26 mouse cellular contexts compared by ENCODE assay signal in genomic region chr11:80199316-80199715, GRCm38 (mm10). TPM values are rescaled to one million over a fixed set of nuclear protein-coding genes. Genes with fewer than 3 reads are reported as not detected.
DNase-seq lines count a peak whose midpoint lies in the region; ATAC-seq and TF ChIP-seq lines count a peak whose summit lies in the region.
"Had no signal": no experiment of that assay in that cellular context is flagged by ENCODE, and none has a peak within 500 bp of the region (broad histone marks: within the 10 kb centered on the region; RNA-seq: fewer than 3 reads in every experiment).

No protein-coding gene starts in this region.

- H3K9ac ChIP-seq in liver, adult 2 months (ENCODE audit: low read depth, low read length): no peak overlapping the region
- H3K9ac ChIP-seq in liver, embryonic 13.5 days: no peak overlapping the region
- H3K9ac ChIP-seq in liver, embryonic 14.5 days (replicated peaks): no peak overlapping the region
- no peak overlapping the region for H3K9ac ChIP-seq in liver, embryonic 16.5 days (ENCODE audit: low read depth, low read length)
- no peak overlapping the region for H3K9ac ChIP-seq in neural tube, embryonic 15.5 days (replicated peaks)
- H3K9ac ChIP-seq: embryonic facial prominence, embryonic 13.5 days; embryonic facial prominence, embryonic 15.5 days; forebrain, embryonic 12.5 days had no signal

- no peak for TF ChIP-seq CTCF in liver, adult 2 months (IDR thresholded peaks at IDR 0.05; ENCODE audit: low read depth, low read length)
- no peak for TF ChIP-seq CTCF in liver, embryonic 14.5 days (IDR thresholded peaks at IDR 0.05; ENCODE audit: low read depth)

- no peaks in the 10 kb centered on the region for H3K79me2 ChIP-seq in liver, adult 2 months (ENCODE audit: control insufficient read depth, insufficient read depth, low read length)

- peaks cover 17% of the 10 kb centered on the region for H3K36me3 ChIP-seq in liver, adult 2 months (ENCODE audit: control insufficient read depth, insufficient read depth, low read length)
- H3K36me3 ChIP-seq in liver, embryonic 13.5 days: peaks cover 12% of the 10 kb centered on the region
- H3K36me3 ChIP-seq in liver, embryonic 14.5 days (replicated peaks; ENCODE audit: control insufficient read depth, insufficient read depth, low read depth): no peaks in the 10 kb centered on the region
- H3K36me3 ChIP-seq in liver, embryonic 16.5 days (ENCODE audit: control insufficient read depth, insufficient read depth): peaks cover 4% of the 10 kb centered on the region; the same call in 1 of the 2 replicates
- no peaks in the 10 kb centered on the region for H3K36me3 ChIP-seq in neural tube, embryonic 15.5 days

- no peak overlapping the region for H3K4me3 ChIP-seq in liver, adult 2 months (ENCODE audit: insufficient read depth, low read depth, low read length)
- no peak overlapping the region for H3K4me3 ChIP-seq in liver, embryonic 13.5 days (replicated peaks)
- no peak overlapping the region for H3K4me3 ChIP-seq in liver, embryonic 14.5 days (ENCODE audit: insufficient read depth in 1 of 2, low read depth in 2 of 2, low read length in 2 of 2)
- H3K4me3 ChIP-seq in liver, embryonic 16.5 days (ENCODE audit: low read depth, low read length): no peak overlapping the region
- H3K4me3 ChIP-seq in neural tube, embryonic 15.5 days (replicated peaks): no peak overlapping the region
- H3K4me3 ChIP-seq: embryonic facial prominence, embryonic 13.5 days; embryonic facial prominence, embryonic 15.5 days; erythroblast, embryonic 14.5 days; forebrain, embryonic 10.5 days; forebrain, embryonic 12.5 days had no signal

- H3K27ac ChIP-seq in liver, adult 2 months (replicated peaks; ENCODE audit: insufficient read depth, low read depth, low read length): 0 out of 2 replicates have a peak overlapping the region, but pooled peaks have one; percentile 7
- H3K27ac ChIP-seq in liver, embryonic 13.5 days: no peak overlapping the region; the same call in 1 of the 2 replicates
- no peak overlapping the region for H3K27ac ChIP-seq in liver, embryonic 14.5 days
- no peak overlapping the region for H3K27ac ChIP-seq in liver, embryonic 16.5 days (ENCODE audit: low read length)
- no peak overlapping the region for H3K27ac ChIP-seq in neural tube, embryonic 15.5 days (replicated peaks)
- H3K27ac ChIP-seq: embryonic facial prominence, embryonic 13.5 days; embryonic facial prominence, embryonic 15.5 days; forebrain, embryonic 10.5 days; forebrain, embryonic 12.5 days had no signal

- no peak overlapping the region for H3K4me2 ChIP-seq in liver, embryonic 13.5 days
- no peak overlapping the region for H3K4me2 ChIP-seq in liver, embryonic 14.5 days (ENCODE audit: low read depth)
- H3K4me2 ChIP-seq in liver, embryonic 16.5 days (ENCODE audit: low read depth, low read length): no peak overlapping the region
- no peak overlapping the region for H3K4me2 ChIP-seq in neural tube, embryonic 15.5 days
- H3K4me2 ChIP-seq: embryonic facial prominence, embryonic 13.5 days; embryonic facial prominence, embryonic 15.5 days; forebrain, embryonic 12.5 days had no signal

- H3K9me3 ChIP-seq in liver, embryonic 13.5 days (replicated peaks): no peaks in the 10 kb centered on the region
- no peaks in the 10 kb centered on the region for H3K9me3 ChIP-seq in liver, embryonic 14.5 days (ENCODE audit: control insufficient read depth, low read length)
- H3K9me3 ChIP-seq in liver, embryonic 16.5 days (replicated peaks; ENCODE audit: control insufficient read depth, low read length): no peaks in the 10 kb centered on the region
- no peaks in the 10 kb centered on the region for H3K9me3 ChIP-seq in neural tube, embryonic 15.5 days (replicated peaks)
- H3K9me3 ChIP-seq: embryonic facial prominence, embryonic 13.5 days; embryonic facial prominence, embryonic 15.5 days; forebrain, embryonic 10.5 days; forebrain, embryonic 12.5 days had no signal

- H3K4me1 ChIP-seq in liver, adult 2 months (ENCODE audit: control insufficient read depth, insufficient read depth, low read length): peaks cover 3% of the 10 kb centered on the region
- H3K4me1 ChIP-seq in liver, embryonic 13.5 days (replicated peaks): no peaks in the 10 kb centered on the region
- H3K4me1 ChIP-seq in liver, embryonic 14.5 days (replicated peaks; ENCODE audit: control insufficient read depth in 2 of 2, insufficient read depth in 2 of 2, low read length in 1 of 2): no peaks in the 10 kb centered on the region
- no peaks in the 10 kb centered on the region for H3K4me1 ChIP-seq in liver, embryonic 16.5 days (ENCODE audit: control insufficient read depth, low read depth, low read length)
- no peaks in the 10 kb centered on the region for H3K4me1 ChIP-seq in neural tube, embryonic 15.5 days
- H3K4me1 ChIP-seq: embryonic facial prominence, embryonic 13.5 days; embryonic facial prominence, embryonic 15.5 days; forebrain, embryonic 10.5 days; forebrain, embryonic 12.5 days had no signal

- DNase-seq in liver, adult 2 months (ENCODE audit: extremely low read depth, low read depth, low spot score): peak; percentile 59
- no peak for DNase-seq in liver
- DNase-seq in liver, embryonic 13.5 days: no peak
- no peak for DNase-seq in liver, embryonic 14.5 days (ENCODE audit: low read depth in 3 of 3, low spot score in 3 of 3)
- no peak for DNase-seq in lung, adult 18-20 months
- DNase-seq in yolk sac, embryonic 10.5 days (ENCODE audit: low spot score): no peak
- DNase-seq: adrenal gland, adult 2 months; adrenal gland, postnatal 10 days; adrenal gland, postnatal 25 days; cerebellum, adult 11 months; cerebellum, adult 18-20 months; cerebellum, adult 8-10 months; cerebellum, adult 9-11 months; cerebellum, postnatal 14 days; cerebellum, postnatal 36 days; embryo, embryonic 11 days had no signal

- peak; percentile 48 for ATAC-seq in liver, embryonic 13.5 days (ENCODE audit: low read depth)
- peak; percentile 45; the same call in 1 of the 2 replicates for ATAC-seq in liver, embryonic 14.5 days (ENCODE audit: insufficient read depth)
- peak; percentile 54 for ATAC-seq in liver, embryonic 16.5 days (ENCODE audit: low read depth)
- ATAC-seq in neural tube, embryonic 15.5 days (ENCODE audit: low FRiP score): no peak
- ATAC-seq: forebrain, embryonic 14.5 days had no signal

- WGBS in liver, adult 2 months: 70% methylated on average over 3 of the region's 3 CpGs
- WGBS in liver, embryonic 13.5 days (ENCODE audit: insufficient replicate concordance): 67% methylated on average over 3 of the region's 3 CpGs
- 69% methylated on average over 3 of the region's 3 CpGs for WGBS in liver, embryonic 14.5 days (ENCODE audit: insufficient replicate concordance)
- WGBS in liver, embryonic 16.5 days (ENCODE audit: insufficient replicate concordance): 57% methylated on average over 3 of the region's 3 CpGs
- WGBS in neural tube, embryonic 15.5 days: 96% methylated on average over 3 of the region's 3 CpGs

- TF ChIP-seq EP300 in liver, embryonic 14.5 days (IDR thresholded peaks at IDR 0.05; ENCODE audit: low read depth): no peak

- no peak for TF ChIP-seq POLR2A in liver, adult 2 months (IDR thresholded peaks at IDR 0.05; ENCODE audit: extremely low read depth, insufficient read depth, low read length)

- no peaks in the 10 kb centered on the region for H3K27me3 ChIP-seq in liver, adult 2 months (ENCODE audit: control insufficient read depth, insufficient read depth, low read length)
- H3K27me3 ChIP-seq in liver, embryonic 13.5 days: no peaks in the 10 kb centered on the region
- no peaks in the 10 kb centered on the region for H3K27me3 ChIP-seq in liver, embryonic 14.5 days (ENCODE audit: control insufficient read depth, insufficient read depth, low read length)
- H3K27me3 ChIP-seq in liver, embryonic 16.5 days (ENCODE audit: control insufficient read depth, insufficient read depth, low read depth, low read length): no peaks in the 10 kb centered on the region
- H3K27me3 ChIP-seq in neural tube, embryonic 15.5 days (replicated peaks): no peaks in the 10 kb centered on the region
- H3K27me3 ChIP-seq: embryonic facial prominence, embryonic 13.5 days; embryonic facial prominence, embryonic 15.5 days; forebrain, embryonic 12.5 days had no signal

RNA-seq across cellular contexts. Expression of gene Rhot1, which starts 9.5 kb away (rescaled TPM):
- 32.1 and 37.1 TPM in 2 replicates for total RNA-seq in liver, adult 2 months (2014; rRNA removed)
- 8.4 and 8.9 TPM in 2 replicates for polyA plus RNA-seq in liver, adult 2 months (2012; rRNA removed)
- polyA plus RNA-seq in liver, embryonic 13.5 days (2015; fragmentation: Nextera tagmentation; extraction: Ambion mirVana): 23.9 and 29.9 TPM in 2 replicates
- 8.3 and 11.6 TPM in 2 replicates for polyA plus RNA-seq in liver, embryonic 14.5 days (2012; rRNA removed)
- 21.6 and 25.6 TPM in 2 replicates for polyA plus RNA-seq in liver, embryonic 14.5 days (2014; fragmentation: Nextera tagmentation; extraction: Ambion mirVana)
- 19.6 and 20.2 TPM in 2 replicates for polyA plus RNA-seq in liver, embryonic 16.5 days (2015; fragmentation: Nextera tagmentation; extraction: Ambion mirVana)
- polyA plus RNA-seq in neural tube, embryonic 15.5 days (2015; fragmentation: Nextera tagmentation; extraction: Ambion mirVana): 70.2 and 72.9 TPM in 2 replicates

RNA-seq across cellular contexts. Expression of gene Rnf135, which starts 15.7 kb away (rescaled TPM):
- total RNA-seq in liver, adult 2 months (2014; rRNA removed): 6.1 and 6.6 TPM in 2 replicates
- 9.4 and 11.0 TPM in 2 replicates for polyA plus RNA-seq in liver, adult 2 months (2012; rRNA removed)
- 4.3 and 5.3 TPM in 2 replicates for polyA plus RNA-seq in liver, embryonic 13.5 days (2015; fragmentation: Nextera tagmentation; extraction: Ambion mirVana)
- polyA plus RNA-seq in liver, embryonic 14.5 days (2012; rRNA removed): 1.7 and 2.2 TPM in 2 replicates
- 2.5 and 3.4 TPM in 2 replicates for polyA plus RNA-seq in liver, embryonic 14.5 days (2014; fragmentation: Nextera tagmentation; extraction: Ambion mirVana)
- polyA plus RNA-seq in liver, embryonic 16.5 days (2015; fragmentation: Nextera tagmentation; extraction: Ambion mirVana): 4.8 and 5.4 TPM in 2 replicates
- 2.9 and 6.2 TPM in 2 replicates for polyA plus RNA-seq in neural tube, embryonic 15.5 days (2015; fragmentation: Nextera tagmentation; extraction: Ambion mirVana)

RNA-seq across cellular contexts. Expression of gene Adap2, which starts 45.4 kb away (rescaled TPM):
- 32.1 and 33.4 TPM in 2 replicates for total RNA-seq in liver, adult 2 months (2014; rRNA removed)
- polyA plus RNA-seq in liver, adult 2 months (2012; rRNA removed): 23.6 and 27.3 TPM in 2 replicates
- polyA plus RNA-seq in liver, embryonic 13.5 days (2015; fragmentation: Nextera tagmentation; extraction: Ambion mirVana): 3.7 and 4.0 TPM in 2 replicates
- 1.5 and 2.4 TPM in 2 replicates for polyA plus RNA-seq in liver, embryonic 14.5 days (2012; rRNA removed)
- polyA plus RNA-seq in liver, embryonic 14.5 days (2014; fragmentation: Nextera tagmentation; extraction: Ambion mirVana): 3.9 and 4.7 TPM in 2 replicates
- polyA plus RNA-seq in liver, embryonic 16.5 days (2015; fragmentation: Nextera tagmentation; extraction: Ambion mirVana): 7.0 and 7.3 TPM in 2 replicates
- polyA plus RNA-seq in neural tube, embryonic 15.5 days (2015; fragmentation: Nextera tagmentation; extraction: Ambion mirVana): 3.4 and 4.1 TPM in 2 replicates
- total RNA-seq: common myeloid progenitor, adult 5-6 weeks; MEL had no signal
- polyA plus RNA-seq: erythroblast, embryonic 14.5 days had no signal

RNA-seq across cellular contexts. Expression of gene Tefm, which starts 57.3 kb away (rescaled TPM):
- total RNA-seq in liver, adult 2 months (2014; rRNA removed): 20.5 and 21.6 TPM in 2 replicates
- polyA plus RNA-seq in liver, adult 2 months (2012; rRNA removed): 5.0 and 5.3 TPM in 2 replicates
- 17.7 and 20.5 TPM in 2 replicates for polyA plus RNA-seq in liver, embryonic 13.5 days (2015; fragmentation: Nextera tagmentation; extraction: Ambion mirVana)
- 6.1 and 7.5 TPM in 2 replicates for polyA plus RNA-seq in liver, embryonic 14.5 days (2012; rRNA removed)
- polyA plus RNA-seq in liver, embryonic 14.5 days (2014; fragmentation: Nextera tagmentation; extraction: Ambion mirVana): 12.5 and 14.2 TPM in 2 replicates
- 11.4 and 13.4 TPM in 2 replicates for polyA plus RNA-seq in liver, embryonic 16.5 days (2015; fragmentation: Nextera tagmentation; extraction: Ambion mirVana)
- polyA plus RNA-seq in neural tube, embryonic 15.5 days (2015; fragmentation: Nextera tagmentation; extraction: Ambion mirVana): 21.9 and 26.3 TPM in 2 replicates
- polyA plus RNA-seq: erythroblast, embryonic 14.5 days had no signal
